Mouse (Mus musculus) embryonic facial prominence, embryonic 13.5 days (tissue): ENCODE measurements around the gene Actg2. TPM values are rescaled to one million over a fixed set of nuclear protein-coding genes. Genes with fewer than 3 reads are reported as not detected.

Source experiments
- ATAC-seq: fragments of 200-750 bp; cut with Nextera tagmentation; 2 replicates; pipeline ENCODE4 v1.8.0; 2017; ENCODE audit warnings: low read depth; ENCODE audit not compliant: insufficient number of reproducible peaks, insufficient read depth, low FRiP score, low TSS enrichment
- H3K27ac ChIP-seq: fragments of 300-500 bp; sonication (generic); 2 replicates; pipeline ENCODE4 v1.5.1; 2015; ENCODE audit warnings: moderate library complexity, mild to moderate bottlenecking, inconsistent platforms
- H3K27me3 ChIP-seq: fragments of 300-500 bp; sonication (generic); 2 replicates; pipeline ENCODE4 v1.6.1; 2015; ENCODE audit warnings: mild to moderate bottlenecking, inconsistent platforms
- H3K36me3 ChIP-seq: fragments of 300-500 bp; sonication (generic); 2 replicates; pipeline ENCODE4 v1.6.1; 2015; ENCODE audit warnings: mild to moderate bottlenecking, inconsistent platforms
- H3K4me1 ChIP-seq: fragments of 300-500 bp; sonication (generic); 2 replicates; pipeline ENCODE4 v1.6.1; 2015; ENCODE audit warnings: inconsistent platforms
- H3K4me2 ChIP-seq: fragments of 300-500 bp; sonication (generic); 2 replicates; pipeline ENCODE4 v1.6.1; 2015; ENCODE audit warnings: moderate library complexity, mild to moderate bottlenecking, inconsistent platforms
- H3K4me3 ChIP-seq: fragments of 300-500 bp; sonication (generic); 2 replicates; pipeline ENCODE4 v1.5.1; 2015; ENCODE audit warnings: mild to moderate bottlenecking, inconsistent platforms
- H3K9ac ChIP-seq: fragments of 300-500 bp; sonication (generic); 2 replicates; pipeline ENCODE4 v1.6.1; 2015; ENCODE audit warnings: mild to moderate bottlenecking, inconsistent platforms
- H3K9me3 ChIP-seq: fragments of 300-500 bp; sonication (generic); 2 replicates; pipeline ENCODE4 v1.6.1; 2016; ENCODE audit warnings: inconsistent platforms
- WGBS: fragments of 180-500 bp; shearing (Covaris S2); methylation state at CpG from one replicate; pipeline ENCODE4 v1.1.7; 2015; ENCODE audit warnings: mixed read lengths; 5-methylcytosine and 5-hydroxymethylcytosine counted together
- polyA plus RNA-seq: library from polyadenylated mRNA; unstranded; fragments of >200 nt; fragmentation: Nextera tagmentation; extraction: Ambion mirVana; gene quantifications from 2 replicates; pipeline ENCODE4 v1.2.1, GENCODE M21; 2015

Gene Actg2
- polyA plus RNA-seq, 1 experiment from 2014 or later: 3.5 TPM

GRCm38 (mm10) chr6:83555972-83556371 is 19.9 kb upstream of the Actg2 start:
- Histone ChIP-seq H3K36me3 (peaks cover 70% of the 10 kb centered on the region), H3K9me3 (no peaks in the 10 kb centered on the region), H3K27me3 (no peaks in the 10 kb centered on the region), H3K4me3 (no peak overlapping the region), H3K27ac (no peak overlapping the region), H3K4me2 (no peak overlapping the region), H3K4me1 (no peaks in the 10 kb centered on the region), H3K9ac (no peak overlapping the region)
- no peak for ATAC-seq
- 85% methylated on average over 6 of the region's 6 CpGs for WGBS

- peaks cover 43% of the 10 kb centered on the region for H3K36me3 ChIP-seq
- H3K4me3 ChIP-seq: no peak overlapping the region
- H3K9me3 ChIP-seq: no peaks in the 10 kb centered on the region
- no peak overlapping the region for H3K27ac ChIP-seq
- H3K9ac ChIP-seq: no peak overlapping the region
- no peak overlapping the region for H3K4me2 ChIP-seq
- H3K27me3 ChIP-seq: no peaks in the 10 kb centered on the region
- no peak for ATAC-seq
- 49% methylated on average over 5 of the region's 5 CpGs for WGBS
- no peaks in the 10 kb centered on the region for H3K4me1 ChIP-seq
Measured at GRCm38 (mm10) chr6:83548346-83548745, 12.3 kb upstream of the Actg2 start.

GRCm38 (mm10) chr6:83545778-83546177 is 9.7 kb upstream of the Actg2 start:
- H3K4me2 ChIP-seq: no peak overlapping the region
- no peak overlapping the region for H3K27ac ChIP-seq
- H3K4me1 ChIP-seq: no peaks in the 10 kb centered on the region
- no peak overlapping the region for H3K9ac ChIP-seq
- peaks cover 34% of the 10 kb centered on the region for H3K36me3 ChIP-seq
- H3K9me3 ChIP-seq: no peaks in the 10 kb centered on the region
- no peak overlapping the region for H3K4me3 ChIP-seq
- ATAC-seq: no peak
- WGBS: 78% methylated on average over 3 of the region's 3 CpGs
- H3K27me3 ChIP-seq: no peaks in the 10 kb centered on the region

GRCm38 (mm10) chr6:83541756-83542456 is 5.8 kb upstream of the Actg2 start:
- H3K9ac ChIP-seq: no peak overlapping the region
- no peaks in the 10 kb centered on the region for H3K9me3 ChIP-seq
- H3K27me3 ChIP-seq: no peaks in the 10 kb centered on the region
- H3K27ac ChIP-seq: peak overlapping the region; percentile 51; the same call in 1 of the 2 replicates
- no peaks in the 10 kb centered on the region for H3K4me1 ChIP-seq
- H3K4me3 ChIP-seq: no peak overlapping the region
- ATAC-seq: no peak
- no peak overlapping the region for H3K4me2 ChIP-seq
- 74% methylated on average over 11 of the region's 11 CpGs for WGBS
- H3K36me3 ChIP-seq: peaks cover 26% of the 10 kb centered on the region

GRCm38 (mm10) chr6:83540017-83540416 is 4.0 kb upstream of the Actg2 start:
- Histone ChIP-seq H3K4me1 (peaks cover 8% of the 10 kb centered on the region; the same call in 1 of the 2 replicates), H3K4me3 (no peak overlapping the region), H3K27ac (no peak overlapping the region), H3K9ac (no peak overlapping the region), H3K9me3 (no peaks in the 10 kb centered on the region), H3K36me3 (peaks cover 7% of the 10 kb centered on the region), H3K4me2 (no peak overlapping the region), H3K27me3 (no peaks in the 10 kb centered on the region)
- 33% methylated on average over 4 of the region's 4 CpGs for WGBS
- no peak for ATAC-seq

GRCm38 (mm10) chr6:83536795-83537059 is 662 bp upstream of the Actg2 start:
- peaks cover 8% of the 10 kb centered on the region; the same call in 1 of the 2 replicates for H3K4me1 ChIP-seq
- no peak overlapping the region for H3K4me2 ChIP-seq
- ATAC-seq: no peak
- H3K9me3 ChIP-seq: no peaks in the 10 kb centered on the region
- no peak overlapping the region for H3K9ac ChIP-seq
- no peak overlapping the region for H3K4me3 ChIP-seq
- no peaks in the 10 kb centered on the region for H3K36me3 ChIP-seq
- no peaks in the 10 kb centered on the region for H3K27me3 ChIP-seq
- no peak overlapping the region for H3K27ac ChIP-seq
- 37% methylated on average over 6 of the region's 6 CpGs for WGBS

- Histone ChIP-seq H3K4me1 (peaks cover 8% of the 10 kb centered on the region; the same call in 1 of the 2 replicates), H3K27ac (no peak overlapping the region), H3K9me3 (no peaks in the 10 kb centered on the region), H3K4me3 (no peak overlapping the region), H3K27me3 (no peaks in the 10 kb centered on the region), H3K9ac (no peak overlapping the region), H3K4me2 (no peak overlapping the region), H3K36me3 (no peaks in the 10 kb centered on the region)
- no peak for ATAC-seq
- WGBS: 78% methylated on average over 2 of the region's 2 CpGs
Measured at GRCm38 (mm10) chr6:83532608-83533007, 3.5 kb downstream of the Actg2 start.

GRCm38 (mm10) chr6:83523194-83523593 is 12.9 kb downstream of the Actg2 start:
- Histone ChIP-seq H3K36me3 (no peaks in the 10 kb centered on the region), H3K4me2 (no peak overlapping the region), H3K27me3 (no peaks in the 10 kb centered on the region), H3K27ac (no peak overlapping the region), H3K4me1 (no peaks in the 10 kb centered on the region), H3K9ac (no peak overlapping the region), H3K9me3 (no peaks in the 10 kb centered on the region), H3K4me3 (no peak overlapping the region)
- ATAC-seq: no peak
- WGBS: 69% methylated on average over 6 of the region's 6 CpGs

GRCm38 (mm10) chr6:83521784-83522183 is 14.3 kb downstream of the Actg2 start:
- no peak for ATAC-seq
- Histone ChIP-seq H3K9me3 (no peaks in the 10 kb centered on the region), H3K36me3 (no peaks in the 10 kb centered on the region), H3K27ac (no peak overlapping the region), H3K4me1 (no peaks in the 10 kb centered on the region), H3K4me3 (no peak overlapping the region), H3K9ac (no peak overlapping the region), H3K27me3 (no peaks in the 10 kb centered on the region), H3K4me2 (no peak overlapping the region)
- 76% methylated on average over 6 of the region's 6 CpGs for WGBS

GRCm38 (mm10) chr6:83518637-83519036 is 17.4 kb downstream of the Actg2 start:
- Histone ChIP-seq H3K4me1 (no peaks in the 10 kb centered on the region), H3K27ac (no peak overlapping the region), H3K36me3 (no peaks in the 10 kb centered on the region), H3K9ac (no peak overlapping the region), H3K9me3 (no peaks in the 10 kb centered on the region), H3K4me2 (no peak overlapping the region), H3K4me3 (no peak overlapping the region), H3K27me3 (no peaks in the 10 kb centered on the region)
- 86% methylated on average over 3 of the region's 3 CpGs for WGBS
- no peak for ATAC-seq

- H3K9ac ChIP-seq: no peak overlapping the region
- H3K9me3 ChIP-seq: no peaks in the 10 kb centered on the region
- H3K4me2 ChIP-seq: no peak overlapping the region
- ATAC-seq: no peak
- WGBS: 72% methylated on average over 3 of the region's 3 CpGs
- no peaks in the 10 kb centered on the region for H3K36me3 ChIP-seq
- H3K27me3 ChIP-seq: no peaks in the 10 kb centered on the region
- no peaks in the 10 kb centered on the region for H3K4me1 ChIP-seq
- H3K27ac ChIP-seq: no peak overlapping the region
- H3K4me3 ChIP-seq: no peak overlapping the region
Measured at GRCm38 (mm10) chr6:83515172-83515571, 20.9 kb downstream of the Actg2 start.

- WGBS: 32% methylated on average over 1 of the region's 1 CpGs
- H3K27ac ChIP-seq: no peak overlapping the region
- no peak overlapping the region for H3K4me3 ChIP-seq
- H3K9me3 ChIP-seq: no peaks in the 10 kb centered on the region
- H3K36me3 ChIP-seq: no peaks in the 10 kb centered on the region
- no peak overlapping the region for H3K9ac ChIP-seq
- H3K4me1 ChIP-seq: no peaks in the 10 kb centered on the region; the same call in 1 of the 2 replicates
- no peak for ATAC-seq
- no peaks in the 10 kb centered on the region for H3K27me3 ChIP-seq
- no peak overlapping the region for H3K4me2 ChIP-seq
Measured at GRCm38 (mm10) chr6:83512495-83512894, 23.6 kb downstream of the Actg2 start.
